Mouse (Mus musculus): ENCODE results near the gene Zfp341. TPM values are rescaled to one million over a fixed set of nuclear protein-coding genes. Genes with fewer than 3 reads are reported as not detected.
A peak's percentile ranks its signal among the peaks of the same experiment; 100 is the strongest.

The Zfp341 gene
- total and polyA plus RNA-seq, 2 experiments from 2014 or later, result 1.4 to 10.2 TPM

DNA sequence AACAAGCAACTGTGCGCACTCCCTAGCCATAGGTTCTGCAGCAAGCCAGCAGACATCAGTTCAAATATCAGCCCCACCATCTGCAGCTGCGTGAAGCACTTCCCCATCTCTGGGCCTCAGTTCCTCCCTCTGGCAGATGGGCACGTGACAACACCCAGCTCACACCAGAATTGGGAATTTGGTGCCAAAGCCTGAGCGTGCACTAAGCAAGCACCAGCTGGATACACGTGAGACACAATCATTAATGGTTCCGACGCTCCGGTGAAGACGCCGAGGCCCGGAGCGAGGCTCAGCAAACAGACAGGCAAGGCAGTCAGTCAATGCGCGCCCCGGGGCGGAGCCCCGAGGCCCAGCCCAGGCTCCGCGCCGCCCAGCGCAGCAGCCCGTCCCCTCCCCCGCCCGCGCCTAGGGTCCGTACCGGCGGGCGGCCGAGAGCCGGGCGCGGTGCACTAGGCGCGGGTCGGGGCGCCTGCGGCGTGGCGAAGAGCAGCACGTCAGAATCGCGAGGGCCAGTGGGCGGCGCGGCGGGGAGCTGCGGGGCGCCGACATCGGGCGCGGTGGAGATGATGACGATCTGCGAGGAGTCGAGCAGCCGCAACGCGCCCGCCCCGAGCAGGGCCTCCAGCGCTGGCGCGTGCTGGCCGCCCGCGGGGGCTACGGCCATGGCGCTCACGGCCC lies 43.9 kb upstream of the Zfp341 start:
- peak overlapping the region; percentile 49 for H3K9ac ChIP-seq
- DNase-seq, result peak; percentile 49
- H3K4me2 ChIP-seq (ENCODE audit: low read depth), result peak overlapping the region; percentile 91
- WGBS, result under 1% methylated on average over 49 of the region's 70 CpGs
- H3K4me3 ChIP-seq (ENCODE audit: low read depth, low read length), result peak overlapping the region; percentile 83
- no peak for TF ChIP-seq CTCF (IDR thresholded peaks at IDR 0.05; ENCODE audit: low read depth)
- ATAC-seq, result peak; percentile 59
- H3K27me3 ChIP-seq (ENCODE audit: insufficient read depth, low read length), result no peaks in the 10 kb centered on the region
- H3K27ac ChIP-seq (ENCODE audit: low read depth, low read length), result peak overlapping the region; percentile 54
- H3K36me3 ChIP-seq (ENCODE audit: insufficient read depth), result no peaks in the 10 kb centered on the region
- peaks cover 10% of the 10 kb centered on the region; the same call in 1 of the 2 replicates for H3K4me1 ChIP-seq (ENCODE audit: insufficient read depth)
- H3K9me3 ChIP-seq (ENCODE audit: low read length), result no peaks in the 10 kb centered on the region

DNA sequence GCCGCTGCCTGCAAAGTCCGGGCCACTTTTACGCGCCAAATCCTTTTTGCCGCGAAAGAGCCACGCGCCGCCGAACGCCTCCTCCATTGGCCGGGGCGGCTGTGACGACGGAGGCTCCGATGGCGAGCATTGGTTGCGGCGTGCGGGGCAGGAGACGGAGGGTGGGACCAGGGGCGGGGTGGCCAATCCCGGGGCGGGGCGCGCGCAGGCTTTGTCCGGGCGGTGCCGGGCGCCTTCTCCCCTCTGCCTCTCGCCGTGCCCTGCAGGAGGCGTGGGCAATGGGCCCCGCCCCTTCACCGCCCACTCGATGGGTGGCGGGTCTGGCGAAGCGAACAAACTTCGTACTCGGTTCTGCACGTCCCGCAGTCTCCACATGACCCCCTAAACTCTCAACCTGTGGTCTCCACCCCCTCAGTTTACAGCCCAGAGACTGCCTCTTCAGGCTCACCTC lies 43.2 kb upstream of the Zfp341 start, which contains the start of gene E2f1:
TSS of gene E2f1 (minus strand) at position 57 of the 451 bp plus-strand sequence.
- 6% methylated on average over 31 of the region's 44 CpGs for WGBS
- H3K27ac ChIP-seq (ENCODE audit: low read depth, low read length), result peak within 1 kb of the TSS; percentile 54
- DNase-seq (peak; percentile 96), ATAC-seq (peak; percentile 99)
- peak within 1 kb of the TSS; percentile 91 for H3K4me2 ChIP-seq (ENCODE audit: low read depth)
- peak; percentile 23; the same call in 1 of the 2 replicates for TF ChIP-seq CTCF (IDR thresholded peaks at IDR 0.05; ENCODE audit: low read depth)
- H3K4me3 ChIP-seq (ENCODE audit: low read depth, low read length), result peak within 1 kb of the TSS; percentile 83
- peaks cover 10% of the 10 kb centered on the region; the same call in 1 of the 2 replicates for H3K4me1 ChIP-seq (ENCODE audit: insufficient read depth)
- H3K9ac ChIP-seq, result peak within 1 kb of the TSS; percentile 49
- no peaks in the 10 kb centered on the region for H3K27me3 ChIP-seq (ENCODE audit: insufficient read depth, low read length)
- H3K36me3 ChIP-seq (ENCODE audit: insufficient read depth), result no peaks in the 10 kb centered on the region
- no peaks in the 10 kb centered on the region for H3K9me3 ChIP-seq (ENCODE audit: low read length)

DNA sequence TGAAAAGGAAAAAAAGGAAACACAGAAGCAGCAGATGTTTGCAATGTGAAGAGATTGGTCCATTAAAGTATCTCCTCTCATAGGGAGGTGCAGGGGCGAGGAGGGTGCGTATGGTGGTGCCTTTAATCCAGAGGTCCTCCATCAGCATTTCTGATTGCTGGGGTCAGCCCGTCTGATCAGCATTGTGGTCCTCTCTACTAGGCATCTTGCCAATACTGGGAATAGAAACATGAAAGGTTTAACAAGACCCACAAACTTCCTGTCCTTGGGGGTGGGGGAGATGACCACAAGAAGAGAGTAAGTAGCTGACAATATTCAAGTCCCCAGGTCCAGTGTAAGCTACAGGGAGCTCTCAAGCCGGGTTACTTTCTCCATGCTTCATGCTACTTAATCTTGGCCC lies 42.4 kb upstream of the Zfp341 start:
- no peak for TF ChIP-seq CTCF (IDR thresholded peaks at IDR 0.05; ENCODE audit: low read depth)
- H3K36me3 ChIP-seq (ENCODE audit: insufficient read depth), result no peaks in the 10 kb centered on the region
- DNase-seq (no peak), ATAC-seq (no peak)
- no peak overlapping the region for H3K4me2 ChIP-seq (ENCODE audit: low read depth)
- 70% methylated on average over 4 of the region's 4 CpGs for WGBS
- no peak overlapping the region for H3K27ac ChIP-seq (ENCODE audit: low read depth, low read length)
- H3K27me3 ChIP-seq (ENCODE audit: insufficient read depth, low read length), result no peaks in the 10 kb centered on the region
- peaks cover 10% of the 10 kb centered on the region; the same call in 1 of the 2 replicates for H3K4me1 ChIP-seq (ENCODE audit: insufficient read depth)
- H3K4me3 ChIP-seq (ENCODE audit: low read depth, low read length), result no peak overlapping the region
- no peak overlapping the region for H3K9ac ChIP-seq
- H3K9me3 ChIP-seq (ENCODE audit: low read length), result no peaks in the 10 kb centered on the region

DNA sequence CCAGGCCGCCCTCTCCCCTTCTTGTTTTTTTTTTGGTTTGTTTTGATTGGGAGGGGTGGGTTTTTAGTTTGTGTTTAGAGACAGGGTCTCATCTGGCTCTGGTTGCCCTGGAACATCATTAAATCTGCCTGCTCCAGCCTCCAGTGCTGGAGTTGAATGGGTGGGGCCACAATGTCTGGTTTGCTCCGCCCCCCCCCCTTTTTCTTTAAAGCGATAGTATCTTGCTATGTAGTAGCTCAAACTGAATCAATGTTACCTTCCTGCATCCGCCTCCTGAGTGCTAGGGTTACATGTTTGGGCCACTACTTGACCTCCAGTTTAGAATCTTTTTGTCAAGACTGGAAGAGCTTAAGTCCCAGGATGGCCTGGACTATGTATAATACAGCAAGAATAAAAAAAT lies 41.8 kb upstream of the Zfp341 start:
- Histone ChIP-seq H3K27ac (ENCODE audit: low read depth, low read length) (no peak overlapping the region), H3K4me3 (ENCODE audit: low read depth, low read length) (no peak overlapping the region), H3K9me3 (ENCODE audit: low read length) (no peaks in the 10 kb centered on the region), H3K4me2 (ENCODE audit: low read depth) (no peak overlapping the region), H3K4me1 (ENCODE audit: insufficient read depth) (peaks cover 10% of the 10 kb centered on the region; the same call in 1 of the 2 replicates), H3K9ac (no peak overlapping the region), H3K27me3 (ENCODE audit: insufficient read depth, low read length) (no peaks in the 10 kb centered on the region), H3K36me3 (ENCODE audit: insufficient read depth) (no peaks in the 10 kb centered on the region)
- WGBS, result 79% methylated on average over 4 of the region's 4 CpGs
- TF ChIP-seq CTCF (IDR thresholded peaks at IDR 0.05; ENCODE audit: low read depth), result no peak
- DNase-seq (no peak), ATAC-seq (no peak)

DNA sequence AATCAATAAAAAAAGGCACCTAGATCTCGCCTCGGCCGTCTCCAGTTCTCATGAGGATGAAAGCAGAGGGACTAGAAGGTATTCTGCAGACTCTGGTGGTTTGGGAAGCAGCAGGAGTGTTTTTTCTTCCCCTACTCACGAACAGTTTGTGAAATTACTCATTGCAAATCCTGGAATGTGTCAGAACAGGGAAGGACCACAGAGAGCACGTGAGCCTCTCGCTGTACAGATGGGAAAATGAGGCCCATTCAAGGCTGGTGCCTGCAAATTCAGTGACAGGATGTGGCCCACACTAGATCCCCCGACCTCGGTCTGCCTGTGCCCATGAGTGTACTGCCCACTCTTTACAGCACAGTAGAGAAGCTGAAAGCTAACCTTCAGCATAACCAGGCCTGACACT lies 41.1 kb upstream of the Zfp341 start:
- H3K27me3 ChIP-seq (ENCODE audit: insufficient read depth, low read length), result no peaks in the 10 kb centered on the region
- no peak overlapping the region for H3K4me2 ChIP-seq (ENCODE audit: low read depth)
- ATAC-seq (no peak), DNase-seq (no peak)
- H3K36me3 ChIP-seq (ENCODE audit: insufficient read depth), result no peaks in the 10 kb centered on the region
- H3K27ac ChIP-seq (ENCODE audit: low read depth, low read length), result no peak overlapping the region
- no peak overlapping the region for H3K9ac ChIP-seq
- no peaks in the 10 kb centered on the region for H3K9me3 ChIP-seq (ENCODE audit: low read length)
- WGBS, result 75% methylated on average over 8 of the region's 8 CpGs
- no peak overlapping the region for H3K4me3 ChIP-seq (ENCODE audit: low read depth, low read length)
- no peak for TF ChIP-seq CTCF (IDR thresholded peaks at IDR 0.05; ENCODE audit: low read depth)
- H3K4me1 ChIP-seq (ENCODE audit: insufficient read depth), result peaks cover 10% of the 10 kb centered on the region; the same call in 1 of the 2 replicates

DNA sequence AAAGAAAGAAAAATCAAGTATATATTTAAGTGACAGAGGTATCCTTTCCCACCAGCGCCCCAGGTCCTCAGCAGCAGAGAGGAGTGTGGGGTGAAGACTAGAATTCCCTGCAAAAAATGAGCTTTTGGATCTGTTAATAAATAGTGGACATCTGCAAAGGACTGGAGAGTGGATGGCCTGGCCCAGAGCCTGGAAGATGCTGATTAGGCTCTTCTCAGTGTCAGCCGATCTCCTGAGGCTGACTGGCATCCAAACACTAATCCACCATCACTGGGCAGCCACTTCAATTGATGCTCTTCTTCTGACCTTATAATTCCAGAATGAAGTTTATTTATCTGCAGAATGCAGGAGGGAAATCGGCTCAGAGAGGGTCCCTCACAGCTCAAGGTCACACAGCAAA lies 40.1 kb upstream of the Zfp341 start:
- no peak overlapping the region for H3K9ac ChIP-seq
- H3K36me3 ChIP-seq (ENCODE audit: insufficient read depth), result no peaks in the 10 kb centered on the region
- no peak for TF ChIP-seq CTCF (IDR thresholded peaks at IDR 0.05; ENCODE audit: low read depth)
- H3K4me3 ChIP-seq (ENCODE audit: low read depth, low read length), result no peak overlapping the region
- WGBS, result 76% methylated on average over 3 of the region's 3 CpGs
- no peak for ATAC-seq
- no peaks in the 10 kb centered on the region for H3K9me3 ChIP-seq (ENCODE audit: low read length)
- no peaks in the 10 kb centered on the region for H3K27me3 ChIP-seq (ENCODE audit: insufficient read depth, low read length)
- H3K4me2 ChIP-seq (ENCODE audit: low read depth), result no peak overlapping the region
- H3K4me1 ChIP-seq (ENCODE audit: insufficient read depth), result peaks cover 10% of the 10 kb centered on the region; the same call in 1 of the 2 replicates
- H3K27ac ChIP-seq (ENCODE audit: low read depth, low read length), result no peak overlapping the region
- no peak for DNase-seq

DNA sequence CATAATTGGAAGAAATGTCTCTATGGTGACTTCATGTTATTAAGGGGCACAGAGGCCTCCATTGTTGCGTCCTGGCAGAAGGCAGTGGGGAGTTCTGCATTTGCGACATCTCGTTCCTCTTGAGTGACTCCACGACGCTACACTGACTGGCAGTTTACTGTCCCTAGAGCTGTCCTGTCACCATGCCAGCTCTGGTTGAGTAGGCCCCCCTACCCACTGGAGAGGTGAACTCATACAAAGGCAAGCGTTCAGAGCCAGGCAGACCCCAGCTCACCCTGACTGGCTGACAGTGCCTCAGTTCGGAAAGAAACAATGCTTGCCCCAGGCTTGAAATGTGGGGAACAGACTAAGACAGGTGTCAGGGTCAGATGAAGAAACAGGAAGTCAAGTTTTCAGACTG lies 38.8 kb upstream of the Zfp341 start:
- ATAC-seq (no peak), DNase-seq (no peak)
- no peak overlapping the region for H3K27ac ChIP-seq (ENCODE audit: low read depth, low read length)
- H3K27me3 ChIP-seq (ENCODE audit: insufficient read depth, low read length), result no peaks in the 10 kb centered on the region
- H3K4me3 ChIP-seq (ENCODE audit: low read depth, low read length), result no peak overlapping the region
- peaks cover 4% of the 10 kb centered on the region; the same call in 1 of the 2 replicates for H3K4me1 ChIP-seq (ENCODE audit: insufficient read depth)
- H3K9ac ChIP-seq, result no peak overlapping the region
- 43% methylated on average over 7 of the region's 7 CpGs for WGBS
- no peaks in the 10 kb centered on the region for H3K9me3 ChIP-seq (ENCODE audit: low read length)
- no peak for TF ChIP-seq CTCF (IDR thresholded peaks at IDR 0.05; ENCODE audit: low read depth)
- no peaks in the 10 kb centered on the region for H3K36me3 ChIP-seq (ENCODE audit: insufficient read depth)
- no peak overlapping the region for H3K4me2 ChIP-seq (ENCODE audit: low read depth)
